Comparison of ENCODE assay signal across 8 mouse cellular contexts in genomic region chr14:108914336-108914735, GRCm38 (mm10). TPM values are rescaled to one million over a fixed set of nuclear protein-coding genes. Genes with fewer than 3 reads are reported as not detected.
DNase-seq lines count a peak whose midpoint lies in the region; ATAC-seq and TF ChIP-seq lines count a peak whose summit lies in the region.

No protein-coding gene starts in this region.

- H3K36me3 ChIP-seq in neural tube, embryonic 11.5 days (ENCODE audit: control insufficient read depth, insufficient read depth, low read length), result no peaks in the 10 kb centered on the region
- H3K36me3 ChIP-seq in limb, embryonic 11.5 days (ENCODE audit: control insufficient read depth, insufficient read depth, low read length), result no peaks in the 10 kb centered on the region
- no peaks in the 10 kb centered on the region for H3K36me3 ChIP-seq in stomach, postnatal 0 days (ENCODE audit: control insufficient read depth, insufficient read depth, low read length)

- H3K4me3 ChIP-seq in neural tube, embryonic 11.5 days (ENCODE audit: low read depth, low read length), result peak overlapping the region; percentile 54
- H3K4me3 ChIP-seq in limb, embryonic 11.5 days (ENCODE audit: low read depth, low read length), result no peak overlapping the region
- H3K4me3 ChIP-seq in stomach, postnatal 0 days (ENCODE audit: low read depth, low read length), result peak overlapping the region; percentile 34; the same call in 1 of the 2 replicates

- H3K9me3 ChIP-seq in neural tube, embryonic 11.5 days (ENCODE audit: control insufficient read depth, low read length), result no peaks in the 10 kb centered on the region
- H3K9me3 ChIP-seq in limb, embryonic 11.5 days (ENCODE audit: control insufficient read depth, low read length), result no peaks in the 10 kb centered on the region
- H3K9me3 ChIP-seq in stomach, postnatal 0 days (ENCODE audit: control insufficient read depth, low read length), result no peaks in the 10 kb centered on the region

- DNase-seq in heart, adult 11 months, result peak; percentile 41
- DNase-seq in heart, postnatal 10 days, result no peak
- peak; percentile 13 for DNase-seq in neural tube, embryonic 11.5 days (ENCODE audit: low spot score)
- no peak for DNase-seq in neural tube, embryonic 10.5 days (ENCODE audit: extremely low spot score, low spot score)
- no peak for DNase-seq in limb, embryonic 11.5 days (ENCODE audit: low spot score)
- DNase-seq in stomach, postnatal 0 days (ENCODE audit: low spot score), result no peak
- DNase-seq in urinary bladder, postnatal 10 days (ENCODE audit: low spot score), result no peak
- DNase-seq in thymus, postnatal 14 days, result no peak

- TF ChIP-seq EP300 in stomach, postnatal 0 days (optimal IDR thresholded peaks at IDR 0.05), result no peak

- H3K4me1 ChIP-seq in neural tube, embryonic 11.5 days (ENCODE audit: control insufficient read depth, insufficient read depth, low read length), result 0 out of 2 replicates have a peak, but pooled peaks cover 2% of the 10 kb centered on the region
- no peaks in the 10 kb centered on the region; the same call in 1 of the 2 replicates for H3K4me1 ChIP-seq in limb, embryonic 11.5 days (ENCODE audit: control insufficient read depth, insufficient read depth, low read length)
- H3K4me1 ChIP-seq in stomach, postnatal 0 days (replicated peaks; ENCODE audit: control insufficient read depth, insufficient read depth), result peaks cover 3% of the 10 kb centered on the region; the same call in 1 of the 2 replicates

- H3K27ac ChIP-seq in neural tube, embryonic 11.5 days (ENCODE audit: low read depth, low read length), result no peak overlapping the region
- H3K27ac ChIP-seq in limb, embryonic 11.5 days (replicated peaks; ENCODE audit: low read depth, low read length), result no peak overlapping the region
- H3K27ac ChIP-seq in stomach, postnatal 0 days (replicated peaks), result no peak overlapping the region

- peak overlapping the region; percentile 75 for H3K4me2 ChIP-seq in neural tube, embryonic 11.5 days (ENCODE audit: low read depth)
- H3K4me2 ChIP-seq in limb, embryonic 11.5 days (ENCODE audit: low read depth, severe bottlenecking), result peak overlapping the region; percentile 45; the same call in 1 of the 2 replicates
- peak overlapping the region; percentile 52 for H3K4me2 ChIP-seq in stomach, postnatal 0 days (replicated peaks; ENCODE audit: low read depth)

- no peak for ATAC-seq in neural tube, embryonic 11.5 days (ENCODE audit: insufficient read depth, low FRiP score, low TSS enrichment)
- ATAC-seq in limb, embryonic 11.5 days (ENCODE audit: insufficient number of reproducible peaks, low FRiP score, low TSS enrichment, low read depth), result no peak
- no peak for ATAC-seq in stomach, postnatal 0 days (ENCODE audit: low FRiP score, low TSS enrichment)

- TF ChIP-seq CTCF in stomach, postnatal 0 days (IDR thresholded peaks at IDR 0.05; ENCODE audit: low read depth), result no peak

- WGBS in neural tube, embryonic 11.5 days, result 12% methylated on average over 16 of the region's 16 CpGs
- WGBS in limb, embryonic 11.5 days, result 20% methylated on average over 16 of the region's 16 CpGs
- WGBS in stomach, postnatal 0 days, result 18% methylated on average over 16 of the region's 16 CpGs

- intact Hi-C loops in heart, postnatal 10 days (cut with DNase I), result no loop called here

- H3K9ac ChIP-seq in neural tube, embryonic 11.5 days (ENCODE audit: low read length), result peak overlapping the region; percentile 58; the same call in 1 of the 2 replicates
- H3K9ac ChIP-seq in limb, embryonic 11.5 days (ENCODE audit: low read length), result no peak overlapping the region
- no peak overlapping the region for H3K9ac ChIP-seq in stomach, postnatal 0 days (ENCODE audit: low read length)

- H3K27me3 ChIP-seq in neural tube, embryonic 11.5 days (ENCODE audit: control insufficient read depth, insufficient read depth, low read length), result peaks cover 8% of the 10 kb centered on the region
- peaks cover 34% of the 10 kb centered on the region for H3K27me3 ChIP-seq in limb, embryonic 11.5 days (ENCODE audit: control insufficient read depth, insufficient read depth, low read length)
- H3K27me3 ChIP-seq in stomach, postnatal 0 days (ENCODE audit: control insufficient read depth, insufficient read depth, low read length), result no peaks in the 10 kb centered on the region; the same call in 1 of the 2 replicates

RNA-seq across cellular contexts. Expression of gene Slitrk1, which starts 0.4 kb away (rescaled TPM):
- total RNA-seq in heart, postnatal 10 days (2021), result not detected
- polyA plus RNA-seq in neural tube, embryonic 11.5 days (2014; fragmentation: Nextera tagmentation; extraction: Ambion mirVana), result 8.7 and 9.0 TPM in 2 replicates
- polyA plus RNA-seq in limb, embryonic 11.5 days (2014; fragmentation: Nextera tagmentation; extraction: Ambion mirVana), result 0.44 and 0.54 TPM in 2 replicates
- polyA plus RNA-seq in stomach, postnatal 0 days (2015; fragmentation: Nextera tagmentation; extraction: Ambion mirVana), result 0.42 and 0.44 TPM in 2 replicates

Comparison
In these comparisons a context has a peak if more than half of its experiments do, and no peak if none do; other contexts are left out.
1. DNase-seq: peak in heart, adult 11 months (single experiment) and neural tube, embryonic 11.5 days (single experiment); none in heart, postnatal 10 days (0 of 2), neural tube, embryonic 10.5 days (single experiment), limb, embryonic 11.5 days (single experiment), stomach, postnatal 0 days (single experiment), urinary bladder, postnatal 10 days (single experiment) and thymus, postnatal 14 days (single experiment).
2. Peak in every context shown above with its lines, with median percentiles within 50 percentile points of each other: H3K4me2 ChIP-seq.